Mouse (Mus musculus): ENCODE data around the gene 5330417C22Rik. TPM values are rescaled to one million over a fixed set of nuclear protein-coding genes. Genes with fewer than 3 reads are reported as not detected.

5330417C22Rik gene
- polyA plus RNA-seq, 1 experiment, result not detected

DNA sequence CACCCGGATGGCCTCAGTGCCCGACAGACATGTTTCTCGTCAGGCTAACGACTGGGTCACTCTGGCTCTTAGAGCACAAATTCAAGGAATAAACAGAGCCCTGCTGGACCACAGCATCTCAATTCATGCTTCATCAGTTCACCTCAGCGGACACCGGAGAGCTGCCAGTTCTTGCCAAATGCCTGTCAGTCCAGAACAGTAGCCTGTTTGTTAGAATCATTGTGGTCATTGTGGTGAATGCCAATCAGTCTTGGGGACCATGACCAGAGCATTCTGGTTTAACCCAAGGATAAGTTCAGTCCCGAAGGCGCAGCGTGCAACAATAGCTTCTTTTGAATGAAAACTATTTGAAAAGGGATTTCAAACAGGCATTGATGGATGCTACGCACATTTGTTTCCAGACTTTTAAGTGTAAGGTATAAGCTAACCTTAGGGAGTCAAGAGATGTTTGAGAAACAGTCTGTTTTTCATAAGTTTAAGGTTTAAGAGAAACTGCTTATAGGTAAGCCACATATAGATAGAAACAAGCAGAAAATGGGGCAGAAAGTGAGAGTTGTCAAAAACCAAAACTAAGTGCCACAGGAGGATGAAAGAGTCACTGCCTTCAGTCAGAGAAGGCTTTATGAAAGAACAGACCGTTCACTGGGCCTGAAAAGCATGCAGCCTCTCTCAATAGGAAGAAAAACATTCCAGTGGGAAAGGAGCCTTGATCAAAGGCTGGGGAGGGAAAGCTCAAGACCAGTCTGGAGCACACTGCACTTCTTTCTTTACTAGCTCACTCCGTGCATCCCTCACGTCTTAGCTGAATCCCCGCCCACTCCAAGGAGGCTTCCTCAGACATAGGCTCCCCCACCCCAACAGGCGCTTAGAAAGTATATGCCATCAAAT is 31.9 kb upstream of the 5330417C22Rik start:
- 71% methylated on average over 15 of the region's 15 CpGs for WGBS
- no peak for TF ChIP-seq CTCF (IDR thresholded peaks at IDR 0.05; ENCODE audit: control insufficient read depth, insufficient read depth, low read length)
- TF ChIP-seq POLR2A (IDR thresholded peaks at IDR 0.05; ENCODE audit: borderline replicate concordance, control insufficient read depth, low read depth, low read length), result no peak
- Histone ChIP-seq H3K27ac (ENCODE audit: control insufficient read depth, insufficient read depth, low read depth, low read length, poor library complexity) (no peak overlapping the region), H3K4me3 (replicated peaks; ENCODE audit: control insufficient read depth, low read depth, low read length) (no peak overlapping the region), H3K4me1 (ENCODE audit: control insufficient read depth, insufficient read depth, low read length) (no peaks in the 10 kb centered on the region; the same call in 1 of the 2 replicates)

DNA sequence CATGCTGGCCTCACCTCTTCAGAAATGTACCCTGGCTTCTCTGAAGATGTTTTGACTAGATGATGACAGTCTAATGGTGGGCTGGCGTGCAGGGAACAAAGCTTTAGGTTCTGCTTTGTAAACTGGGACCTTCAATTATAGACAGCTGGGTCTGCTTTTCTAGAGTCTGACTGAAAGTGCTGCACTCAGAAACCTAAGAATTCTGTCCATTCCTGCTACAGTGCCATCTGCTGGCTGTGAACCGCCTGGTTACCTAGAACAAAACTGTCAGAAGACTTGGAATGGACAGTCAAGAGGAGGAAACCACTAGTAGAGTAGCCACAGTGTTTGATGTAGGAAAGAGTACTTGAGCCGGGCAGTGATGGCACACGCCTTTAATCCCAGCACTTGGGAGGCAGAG is 27.0 kb upstream of the 5330417C22Rik start:
- no peaks in the 10 kb centered on the region; the same call in 1 of the 2 replicates for H3K4me1 ChIP-seq (ENCODE audit: control insufficient read depth, insufficient read depth, low read length)
- TF ChIP-seq POLR2A (IDR thresholded peaks at IDR 0.05; ENCODE audit: borderline replicate concordance, control insufficient read depth, low read depth, low read length), result no peak
- TF ChIP-seq CTCF (IDR thresholded peaks at IDR 0.05; ENCODE audit: control insufficient read depth, insufficient read depth, low read length), result peak; percentile 58
- H3K27ac ChIP-seq (ENCODE audit: control insufficient read depth, insufficient read depth, low read depth, low read length, poor library complexity), result peak overlapping the region; percentile 79; the same call in 1 of the 2 replicates
- 0% methylated on average over 4 of the region's 4 CpGs for WGBS
- peak overlapping the region; percentile 54 for H3K4me3 ChIP-seq (replicated peaks; ENCODE audit: control insufficient read depth, low read depth, low read length)

DNA sequence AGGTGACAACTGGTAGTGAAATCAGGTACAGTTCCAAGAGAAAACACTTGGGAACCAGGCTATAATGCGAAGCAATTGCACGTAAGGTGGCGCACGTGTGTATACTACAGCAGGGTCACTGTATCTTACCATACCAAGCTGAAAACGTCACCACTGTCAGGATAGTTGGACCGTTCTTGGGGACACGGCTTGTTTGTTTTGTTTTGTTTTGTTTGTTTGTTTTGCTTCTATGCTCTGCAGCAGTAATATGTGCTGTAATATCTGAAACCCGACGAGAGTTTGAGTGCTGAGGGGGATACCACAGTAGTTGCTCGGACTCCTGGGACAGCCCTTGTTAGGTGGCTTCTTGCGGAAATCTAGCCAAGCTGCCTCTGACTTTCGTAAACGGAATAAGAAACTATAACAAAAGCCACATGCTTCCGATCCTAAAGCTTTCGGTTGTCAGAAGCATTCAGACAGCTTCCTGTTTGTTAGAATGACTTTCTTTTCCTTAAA is 26.5 kb upstream of the 5330417C22Rik start:
- under 1% methylated on average over 15 of the region's 15 CpGs for WGBS
- TF ChIP-seq POLR2A (IDR thresholded peaks at IDR 0.05; ENCODE audit: borderline replicate concordance, control insufficient read depth, low read depth, low read length) (no peak), CTCF (IDR thresholded peaks at IDR 0.05; ENCODE audit: control insufficient read depth, insufficient read depth, low read length) (no peak)
- Histone ChIP-seq H3K27ac (ENCODE audit: control insufficient read depth, insufficient read depth, low read depth, low read length, poor library complexity) (peak overlapping the region; percentile 79), H3K4me1 (ENCODE audit: control insufficient read depth, insufficient read depth, low read length) (no peaks in the 10 kb centered on the region; the same call in 1 of the 2 replicates), H3K4me3 (replicated peaks; ENCODE audit: control insufficient read depth, low read depth, low read length) (peak overlapping the region; percentile 54)

DNA sequence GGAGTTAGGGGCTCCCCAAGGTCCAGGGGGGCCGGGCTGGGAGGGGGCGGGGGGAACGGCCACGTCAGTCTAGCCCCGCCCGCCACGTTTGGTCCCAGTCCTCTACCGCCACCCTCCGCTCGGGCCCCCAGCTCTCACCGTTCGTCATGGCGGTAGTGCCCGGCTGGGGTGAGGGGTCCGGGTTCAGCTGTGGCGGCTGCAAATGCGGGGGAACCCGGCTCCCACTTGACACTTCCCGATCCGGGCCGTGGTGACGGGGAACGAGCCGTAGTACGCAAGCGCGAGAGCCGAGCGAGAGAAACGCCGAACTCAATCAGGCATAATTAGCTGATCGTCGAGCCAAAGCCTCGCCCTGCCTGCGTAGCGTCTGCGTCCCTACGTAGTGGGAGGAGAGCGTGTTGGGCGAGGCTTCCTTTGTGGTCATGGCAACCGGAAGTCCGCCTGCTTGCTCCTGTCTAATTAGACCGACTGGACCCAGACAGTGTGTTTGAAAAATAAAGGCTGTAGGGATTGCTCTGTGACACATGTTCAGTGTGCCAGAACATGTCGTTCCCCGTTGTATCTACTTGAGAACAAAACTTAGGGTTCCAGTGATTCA is 25.9 kb upstream of the 5330417C22Rik start, which contains the start of gene Tmem167b:
Gene Tmem167b (minus strand): TSS at position 334 of the 598 bp plus-strand sequence.
- peak within 1 kb of the TSS; percentile 92 for H3K27ac ChIP-seq (ENCODE audit: control insufficient read depth, insufficient read depth, low read depth, low read length, poor library complexity)
- WGBS, result under 1% methylated on average over 45 of the region's 45 CpGs
- peak within 1 kb of the TSS; percentile 77 for H3K4me3 ChIP-seq (replicated peaks; ENCODE audit: control insufficient read depth, low read depth, low read length)
- no peaks in the 10 kb centered on the region; the same call in 1 of the 2 replicates for H3K4me1 ChIP-seq (ENCODE audit: control insufficient read depth, insufficient read depth, low read length)
- peak; percentile 90 for TF ChIP-seq POLR2A (IDR thresholded peaks at IDR 0.05; ENCODE audit: borderline replicate concordance, control insufficient read depth, low read depth, low read length)
- TF ChIP-seq CTCF (IDR thresholded peaks at IDR 0.05; ENCODE audit: control insufficient read depth, insufficient read depth, low read length), result no peak

DNA sequence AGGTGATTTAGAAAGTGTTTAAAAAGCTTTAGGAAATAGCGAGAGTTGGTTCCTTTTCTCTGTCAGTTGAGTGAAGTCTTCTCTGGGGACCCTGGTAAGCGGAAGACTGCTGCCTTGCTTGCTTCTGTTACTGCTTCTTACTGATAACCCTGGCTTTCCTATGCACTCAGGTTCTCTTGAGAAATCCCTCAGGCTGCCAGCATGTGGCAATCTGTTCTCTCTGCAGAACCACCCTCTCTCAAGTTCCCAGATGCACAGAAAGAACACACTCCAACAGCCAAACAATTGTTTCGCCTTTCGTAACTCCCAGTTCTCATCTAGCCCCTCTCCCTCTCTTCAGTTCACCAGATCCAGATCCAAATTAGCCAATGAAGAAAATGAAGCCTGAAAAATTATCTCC is 21.6 kb upstream of the 5330417C22Rik start:
- TF ChIP-seq POLR2A (IDR thresholded peaks at IDR 0.05; ENCODE audit: borderline replicate concordance, control insufficient read depth, low read depth, low read length), result no peak
- no peak for TF ChIP-seq CTCF (IDR thresholded peaks at IDR 0.05; ENCODE audit: control insufficient read depth, insufficient read depth, low read length)
- H3K4me1 ChIP-seq (ENCODE audit: control insufficient read depth, insufficient read depth, low read length), result no peaks in the 10 kb centered on the region; the same call in 1 of the 2 replicates
- H3K27ac ChIP-seq (ENCODE audit: control insufficient read depth, insufficient read depth, low read depth, low read length, poor library complexity), result peak overlapping the region; percentile 41
- WGBS, result 49% methylated on average over 4 of the region's 4 CpGs
- no peak overlapping the region for H3K4me3 ChIP-seq (replicated peaks; ENCODE audit: control insufficient read depth, low read depth, low read length)

DNA sequence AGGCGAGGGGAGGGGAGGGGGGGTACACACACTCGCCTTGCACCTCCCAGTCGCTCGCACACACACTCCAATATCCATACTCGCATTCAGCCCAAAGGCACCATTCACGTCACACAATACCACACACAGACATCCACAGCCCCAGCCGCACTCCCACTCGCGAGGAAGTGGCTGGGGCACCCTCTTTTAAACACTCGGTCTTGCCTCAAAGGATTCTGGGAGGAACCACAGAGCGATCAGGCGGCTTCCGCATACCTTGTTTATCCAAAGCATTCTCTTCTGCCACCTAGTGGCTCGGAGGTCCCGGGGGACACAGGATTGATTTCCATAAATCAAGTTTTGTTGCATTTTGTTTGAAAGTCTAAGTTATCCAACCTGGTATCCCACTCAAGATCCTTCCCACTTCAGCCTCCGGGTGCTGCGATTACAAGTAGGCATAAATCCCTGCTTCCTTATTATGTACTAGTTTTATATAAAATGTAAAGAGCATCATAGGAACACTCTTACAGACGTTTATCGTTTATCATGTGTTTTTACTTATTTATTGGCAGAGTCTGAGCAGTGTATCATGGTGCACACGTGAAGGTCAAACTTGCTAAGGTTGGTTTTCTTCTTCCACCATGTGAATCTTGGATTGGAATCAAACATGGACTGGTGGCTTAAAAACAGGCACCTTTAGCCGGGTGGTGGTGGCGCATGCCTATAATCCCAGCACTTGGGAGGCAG is 18.4 kb upstream of the 5330417C22Rik start:
- H3K4me1 ChIP-seq (ENCODE audit: control insufficient read depth, insufficient read depth, low read length), result no peaks in the 10 kb centered on the region; the same call in 1 of the 2 replicates
- peak overlapping the region; percentile 88 for H3K27ac ChIP-seq (ENCODE audit: control insufficient read depth, insufficient read depth, low read depth, low read length, poor library complexity)
- TF ChIP-seq CTCF (IDR thresholded peaks at IDR 0.05; ENCODE audit: control insufficient read depth, insufficient read depth, low read length) (peak; percentile 87), POLR2A (IDR thresholded peaks at IDR 0.05; ENCODE audit: borderline replicate concordance, control insufficient read depth, low read depth, low read length) (peak; percentile 100)
- H3K4me3 ChIP-seq (replicated peaks; ENCODE audit: control insufficient read depth, low read depth, low read length), result peak overlapping the region; percentile 86
- 16% methylated on average over 22 of the region's 22 CpGs for WGBS

DNA sequence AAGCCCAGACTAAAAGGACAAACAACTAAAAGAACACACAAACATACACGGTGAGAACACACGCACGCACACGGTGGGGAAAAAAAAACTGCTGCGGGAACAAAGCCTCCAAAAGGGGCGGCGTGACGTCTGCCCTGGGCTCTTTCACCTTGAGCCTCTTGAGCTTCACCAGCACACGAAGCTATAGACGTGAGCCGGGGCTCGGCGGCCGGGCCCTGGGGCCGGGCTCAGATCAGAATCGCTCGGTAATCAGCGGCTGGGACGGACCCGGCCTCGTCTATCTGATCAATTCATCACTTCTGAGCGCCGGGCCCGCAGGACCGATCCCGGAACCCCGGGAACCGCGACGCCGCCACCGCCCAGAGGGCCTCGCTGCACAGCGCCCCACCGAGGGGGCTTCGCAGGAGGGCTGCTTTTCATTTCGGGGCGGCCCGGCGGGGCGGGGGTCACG is 17.8 kb upstream of the 5330417C22Rik start:
- H3K27ac ChIP-seq (ENCODE audit: control insufficient read depth, insufficient read depth, low read depth, low read length, poor library complexity), result peak overlapping the region; percentile 88
- no peak for TF ChIP-seq CTCF (IDR thresholded peaks at IDR 0.05; ENCODE audit: control insufficient read depth, insufficient read depth, low read length)
- no peak for TF ChIP-seq POLR2A (IDR thresholded peaks at IDR 0.05; ENCODE audit: borderline replicate concordance, control insufficient read depth, low read depth, low read length)
- no peaks in the 10 kb centered on the region; the same call in 1 of the 2 replicates for H3K4me1 ChIP-seq (ENCODE audit: control insufficient read depth, insufficient read depth, low read length)
- WGBS, result under 1% methylated on average over 42 of the region's 42 CpGs
- H3K4me3 ChIP-seq (replicated peaks; ENCODE audit: control insufficient read depth, low read depth, low read length), result peak overlapping the region; percentile 86

All from bone marrow, adult 2 months (tissue).